9 mouse cellular contexts compared by ENCODE assay signal in the genomic region with DNA sequence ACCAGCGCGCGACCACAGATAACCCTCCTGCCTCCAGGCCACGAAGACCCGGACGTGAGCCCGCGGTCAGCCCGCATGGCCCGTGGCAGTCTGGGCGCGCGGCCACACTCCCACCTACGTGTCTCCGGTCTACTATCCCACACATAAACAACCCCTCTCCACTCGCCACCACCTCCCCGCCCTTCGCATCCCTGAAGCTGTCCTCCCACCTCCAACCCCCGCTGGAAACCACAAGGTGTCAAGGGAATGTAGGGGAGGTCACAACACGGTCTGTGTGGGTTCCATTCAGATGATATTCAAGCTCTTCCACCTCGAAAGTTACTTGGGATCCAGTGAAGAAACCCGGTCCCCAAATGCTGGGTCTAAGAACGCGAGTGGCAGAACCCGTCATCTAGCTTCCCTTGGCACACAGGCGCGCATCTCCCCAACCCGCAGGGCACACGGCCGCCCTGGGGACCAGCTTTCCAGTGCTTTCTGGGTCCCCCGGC. TPM values are rescaled to one million over a fixed set of nuclear protein-coding genes. Genes with fewer than 3 reads are reported as not detected.
DNase-seq lines count a peak whose midpoint lies in the region; ATAC-seq and TF ChIP-seq lines count a peak whose summit lies in the region.
"Had no signal": no experiment of that assay in that cellular context is flagged by ENCODE, and none has a peak within 500 bp of the region (broad histone marks: within the 10 kb centered on the region; RNA-seq: fewer than 3 reads in every experiment).

No protein-coding gene starts in this region.

- WGBS in heart, embryonic 11.5 days (ENCODE audit: insufficient replicate concordance): under 1% methylated on average over 31 of the region's 31 CpGs
- 0% methylated on average over 25 of the region's 31 CpGs for WGBS in embryonic facial prominence, embryonic 14.5 days
- 0% methylated on average over 31 of the region's 31 CpGs for WGBS in hindbrain, embryonic 12.5 days
- 3% methylated on average over 28 of the region's 31 CpGs for WGBS in liver, postnatal 0 days (ENCODE audit: insufficient replicate concordance)

- H3K4me2 ChIP-seq in heart, embryonic 11.5 days: peak overlapping the region; percentile 99
- peak overlapping the region; percentile 98 for H3K4me2 ChIP-seq in embryonic facial prominence, embryonic 14.5 days (ENCODE audit: low read depth, low read length)
- peak overlapping the region; percentile 98 for H3K4me2 ChIP-seq in hindbrain, embryonic 12.5 days (replicated peaks)
- H3K4me2 ChIP-seq in liver, postnatal 0 days (ENCODE audit: low read depth, low read length): peak overlapping the region; percentile 69

- no peak for TF ChIP-seq EP300 in liver, postnatal 0 days (IDR thresholded peaks at IDR 0.05; ENCODE audit: low read depth)

- peak overlapping the region; percentile 29; the same call in 1 of the 2 replicates for H3K9ac ChIP-seq in heart, embryonic 11.5 days (ENCODE audit: low read depth, low read length)
- H3K9ac ChIP-seq in embryonic facial prominence, embryonic 14.5 days (ENCODE audit: low read depth, low read length): peak overlapping the region; percentile 80
- H3K9ac ChIP-seq in hindbrain, embryonic 12.5 days: peak overlapping the region; percentile 89
- no peak overlapping the region for H3K9ac ChIP-seq in liver, postnatal 0 days (replicated peaks)

- H3K4me3 ChIP-seq in heart, embryonic 11.5 days (ENCODE audit: low read depth, low read length): peak overlapping the region; percentile 77
- H3K4me3 ChIP-seq in embryonic facial prominence, embryonic 14.5 days (ENCODE audit: low read depth, low read length): peak overlapping the region; percentile 88
- H3K4me3 ChIP-seq in hindbrain, embryonic 12.5 days: peak overlapping the region; percentile 85
- peak overlapping the region; percentile 47 for H3K4me3 ChIP-seq in liver, postnatal 0 days (ENCODE audit: low read depth, low read length)

- peaks cover 37% of the 10 kb centered on the region for H3K27me3 ChIP-seq in heart, embryonic 11.5 days (ENCODE audit: control insufficient read depth, insufficient read depth, low read length)
- peaks cover 11% of the 10 kb centered on the region; the same call in 1 of the 2 replicates for H3K27me3 ChIP-seq in embryonic facial prominence, embryonic 14.5 days (replicated peaks; ENCODE audit: control insufficient read depth, insufficient read depth, low read length)
- H3K27me3 ChIP-seq in hindbrain, embryonic 12.5 days: peaks cover 11% of the 10 kb centered on the region
- H3K27me3 ChIP-seq in liver, postnatal 0 days (ENCODE audit: insufficient read depth, low read length): peaks cover 53% of the 10 kb centered on the region

- H3K9me3 ChIP-seq in heart, embryonic 11.5 days (replicated peaks; ENCODE audit: control insufficient read depth, low read length): no peaks in the 10 kb centered on the region
- no peaks in the 10 kb centered on the region for H3K9me3 ChIP-seq in embryonic facial prominence, embryonic 14.5 days (ENCODE audit: control insufficient read depth, low read length)
- H3K9me3 ChIP-seq in hindbrain, embryonic 12.5 days (replicated peaks): no peaks in the 10 kb centered on the region
- no peaks in the 10 kb centered on the region for H3K9me3 ChIP-seq in liver, postnatal 0 days (ENCODE audit: low read length)

- intact Hi-C loops in heart, postnatal 14 days (cut with DNase I): no loop called here

- H3K27ac ChIP-seq in heart, embryonic 11.5 days (ENCODE audit: low read depth, low read length): no peak overlapping the region
- 0 out of 2 replicates have a peak overlapping the region, but pooled peaks have one; percentile 3 for H3K27ac ChIP-seq in embryonic facial prominence, embryonic 14.5 days (replicated peaks; ENCODE audit: low read depth, low read length)
- H3K27ac ChIP-seq in hindbrain, embryonic 12.5 days: peak overlapping the region; percentile 94
- no peak overlapping the region for H3K27ac ChIP-seq in liver, postnatal 0 days (ENCODE audit: low read depth)

- ATAC-seq in heart, embryonic 11.5 days (replicated peaks; ENCODE audit: insufficient number of reproducible peaks, low FRiP score, low TSS enrichment): no peak
- ATAC-seq in embryonic facial prominence, embryonic 14.5 days (ENCODE audit: low read depth): no peak
- ATAC-seq in hindbrain, embryonic 12.5 days (ENCODE audit: low FRiP score): peak; percentile 10; the same call in 1 of the 2 replicates
- no peak for ATAC-seq in liver, postnatal 0 days

- no peak for DNase-seq in heart, postnatal 14 days
- peak; percentile 23 for DNase-seq in R1 (ENCODE audit: low read depth, low spot score)
- no peak for DNase-seq in embryonic facial prominence, embryonic 14.5 days (ENCODE audit: low spot score)
- peak; percentile 14 for DNase-seq in liver, postnatal 0 days
- DNase-seq in right cerebral cortex, postnatal 4 days: peak; percentile 39
- no peak for DNase-seq in thymus, postnatal 25 days

- no peaks in the 10 kb centered on the region for H3K36me3 ChIP-seq in heart, embryonic 11.5 days (ENCODE audit: control insufficient read depth, insufficient read depth, low read length)
- no peaks in the 10 kb centered on the region for H3K36me3 ChIP-seq in embryonic facial prominence, embryonic 14.5 days (ENCODE audit: control insufficient read depth, insufficient read depth, low read length)
- no peaks in the 10 kb centered on the region for H3K36me3 ChIP-seq in hindbrain, embryonic 12.5 days
- no peaks in the 10 kb centered on the region for H3K36me3 ChIP-seq in liver, postnatal 0 days (replicated peaks; ENCODE audit: insufficient read depth, low read length)

- peaks cover 5% of the 10 kb centered on the region; the same call in 1 of the 2 replicates for H3K4me1 ChIP-seq in heart, embryonic 11.5 days (ENCODE audit: control insufficient read depth, insufficient read depth, low read length)
- H3K4me1 ChIP-seq in embryonic facial prominence, embryonic 14.5 days (ENCODE audit: control insufficient read depth, insufficient read depth, low read length): peaks cover 14% of the 10 kb centered on the region
- H3K4me1 ChIP-seq in hindbrain, embryonic 12.5 days: peaks cover 25% of the 10 kb centered on the region
- peaks cover 6% of the 10 kb centered on the region; the same call in 1 of the 2 replicates for H3K4me1 ChIP-seq in liver, postnatal 0 days (ENCODE audit: insufficient read depth)

- TF ChIP-seq CTCF in liver, postnatal 0 days (IDR thresholded peaks at IDR 0.05; ENCODE audit: low read depth): no peak

RNA-seq across cellular contexts. Expression of a gene that starts 1.2 kb away (rescaled TPM):
- 0.58 and 0.67 TPM in 2 replicates for polyA plus RNA-seq in heart, embryonic 11.5 days (2014; fragmentation: Nextera tagmentation; extraction: Ambion mirVana)
- total RNA-seq in heart, postnatal 14 days (2021): under 1 TPM; 0.49 to 0.55 TPM
- 3.6 and 3.7 TPM in 2 replicates for polyA plus RNA-seq in embryonic facial prominence, embryonic 14.5 days (2014; fragmentation: Nextera tagmentation; extraction: Ambion mirVana)
- 4.2 and 4.4 TPM in 2 replicates for polyA plus RNA-seq in hindbrain, embryonic 12.5 days (2016; fragmentation: Nextera tagmentation; extraction: Ambion mirVana)
- polyA plus RNA-seq in liver, postnatal 0 days (2015; fragmentation: Nextera tagmentation; extraction: Ambion mirVana): 0.05 TPM in 2 replicates
- total RNA-seq: MEL had no signal

Comparison
In these comparisons a context has a peak if more than half of its experiments do, and no peak if none do; other contexts are left out.
1. H3K27ac ChIP-seq: peak in embryonic facial prominence, embryonic 14.5 days (single experiment) and hindbrain, embryonic 12.5 days (single experiment); none in heart, embryonic 11.5 days (single experiment) and liver, postnatal 0 days (single experiment).
2. DNase-seq: peak in R1 (single experiment), liver, postnatal 0 days (single experiment) and right cerebral cortex, postnatal 4 days (single experiment); none in heart, postnatal 14 days (0 of 2), embryonic facial prominence, embryonic 14.5 days (single experiment) and thymus, postnatal 25 days (single experiment).
3. Peak in every context shown above with its lines, with median percentiles within 50 percentile points of each other: H3K4me2 ChIP-seq and H3K4me3 ChIP-seq.